Mouse (Mus musculus) left cerebral cortex, adult 8-10 months (tissue): ENCODE data around the gene Sh3gl1. TPM values are rescaled to one million over a fixed set of nuclear protein-coding genes. Genes with fewer than 3 reads are reported as not detected.

ENCODE experiments used
- DNase-seq, 2 experiments: peaks; one replicate each; pipeline ENCODE4 v3.0.0; 2022; ENCODE audit warnings: low spot score in 2 of 2
- total RNA-seq, 4 experiments: library from RNA; stranded (reverse); gene quantifications; 2 replicates each; pipeline ENCODE4 v1.2.4; 2022

The Sh3gl1 gene
- total RNA-seq, 4 experiments from 2014 or later: 31.2 to 36.7 (median 34.0) TPM

- peak; percentile 87 to 98 for DNase-seq
Measured at GRCm38 (mm10) chr17:56040030-56040856, 3.8 kb upstream of the Sh3gl1 start, which contains the start of gene Chaf1a. Gene Chaf1a (plus strand): TSS chr17:56040439.

- no peak for DNase-seq
Measured at GRCm38 (mm10) chr17:56039345-56039744, 2.9 kb upstream of the Sh3gl1 start.

GRCm38 (mm10) chr17:56038583-56039261 is 2.3 kb upstream of the Sh3gl1 start:
- no peak for DNase-seq

DNA sequence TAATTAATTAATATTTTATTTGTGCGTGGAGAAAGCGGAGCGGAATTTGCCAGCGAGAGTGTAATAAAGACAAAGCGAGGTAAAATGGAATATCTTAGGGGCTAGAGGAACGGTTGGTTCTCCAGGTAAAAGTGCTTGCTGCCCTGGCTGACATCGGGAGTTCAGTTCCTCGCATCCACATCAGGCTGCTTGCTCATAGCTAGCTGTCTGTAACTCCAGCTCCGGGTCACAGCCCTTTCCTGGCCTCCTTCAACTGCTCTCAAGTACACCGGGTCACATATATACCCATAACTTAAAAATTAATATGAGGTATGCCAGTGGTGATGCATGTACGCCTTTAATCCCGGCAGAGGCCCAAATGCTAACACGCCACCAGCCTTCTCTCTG is 459 bp upstream of the Sh3gl1 start:
- DNase-seq: no peak

GRCm38 (mm10) chr17:56035216-56035615 is 1.2 kb downstream of the Sh3gl1 start:
- no peak for DNase-seq

DNA sequence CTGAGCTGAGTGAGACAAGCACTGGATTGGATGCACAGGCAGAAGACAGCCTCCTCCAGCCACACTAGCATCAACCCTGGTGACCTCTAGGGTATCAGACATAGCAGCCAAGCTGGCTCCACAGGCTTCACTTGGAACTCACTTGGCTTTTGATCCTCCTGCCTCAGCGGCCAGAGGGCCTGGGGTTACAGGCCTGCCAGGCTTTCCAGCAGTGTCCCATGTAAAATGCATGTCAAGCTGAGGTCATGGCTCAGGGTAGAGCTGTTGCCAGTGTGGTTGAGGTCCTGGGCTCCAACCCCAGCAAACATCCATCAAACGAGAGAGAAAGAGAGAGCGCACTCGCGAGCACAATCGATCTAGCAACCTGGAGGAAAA is 1.7 kb downstream of the Sh3gl1 start:
- no peak for DNase-seq

GRCm38 (mm10) chr17:56034040-56034725 is 2.3 kb downstream of the Sh3gl1 start:
- DNase-seq: no peak

- no peak for DNase-seq
Measured at GRCm38 (mm10) chr17:56032831-56033230, 3.6 kb downstream of the Sh3gl1 start.

DNA sequence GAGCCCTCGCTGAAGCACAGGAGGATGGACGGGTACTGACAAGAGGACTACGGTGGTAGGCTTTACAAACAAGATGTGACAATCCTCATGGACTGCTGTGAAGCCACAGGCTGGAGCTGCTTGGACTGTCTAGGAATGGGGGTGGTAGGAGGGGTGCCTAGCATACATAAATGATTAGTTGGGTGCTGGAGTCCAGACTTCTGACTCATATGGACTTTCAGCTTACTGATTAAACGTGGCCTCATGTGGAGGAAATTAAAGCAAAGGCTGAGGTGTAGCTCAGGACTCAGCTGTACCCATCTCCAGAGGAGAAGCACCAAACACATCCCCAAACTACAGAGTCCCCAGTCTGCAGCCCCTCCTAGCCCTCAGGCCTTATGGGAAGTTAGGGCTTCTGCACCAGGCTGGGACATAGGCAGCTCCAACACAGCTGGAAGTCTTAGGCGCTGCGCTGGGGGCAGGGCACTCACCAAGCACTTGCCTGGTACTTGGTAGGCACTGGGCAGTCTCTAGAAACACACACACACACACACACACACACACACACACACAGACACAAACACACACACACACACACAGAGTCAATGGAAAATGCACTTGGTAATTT is 4.2 kb downstream of the Sh3gl1 start:
- DNase-seq: no peak

DNA sequence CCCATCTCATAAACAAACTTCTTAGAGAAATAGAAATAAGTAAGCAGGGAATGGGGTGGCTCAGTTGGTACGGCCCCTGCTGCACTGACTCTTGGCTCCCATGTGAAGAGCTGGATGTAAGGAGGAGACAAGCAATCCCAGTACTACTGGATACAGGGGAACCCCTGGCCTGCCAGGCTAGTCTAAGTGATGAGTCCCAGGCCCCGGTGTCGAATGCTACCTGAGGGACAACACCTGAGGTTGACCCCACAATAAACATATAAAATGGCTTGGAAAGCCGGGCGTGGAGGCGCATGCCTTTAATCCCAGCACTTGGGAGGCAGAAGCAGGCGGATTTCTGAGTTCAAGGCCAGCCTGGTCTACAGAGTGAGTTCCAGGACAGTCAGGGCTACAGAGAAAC is 5.0 kb downstream of the Sh3gl1 start:
- no peak for DNase-seq

- peak in 1 of 2 experiments; percentile 20 for DNase-seq
Measured at GRCm38 (mm10) chr17:56030919-56031318, 5.5 kb downstream of the Sh3gl1 start.

- no peak for DNase-seq
Measured at GRCm38 (mm10) chr17:56030238-56030870, 6.1 kb downstream of the Sh3gl1 start.

GRCm38 (mm10) chr17:56027801-56028441 is 8.5 kb downstream of the Sh3gl1 start:
- DNase-seq: no peak

DNA sequence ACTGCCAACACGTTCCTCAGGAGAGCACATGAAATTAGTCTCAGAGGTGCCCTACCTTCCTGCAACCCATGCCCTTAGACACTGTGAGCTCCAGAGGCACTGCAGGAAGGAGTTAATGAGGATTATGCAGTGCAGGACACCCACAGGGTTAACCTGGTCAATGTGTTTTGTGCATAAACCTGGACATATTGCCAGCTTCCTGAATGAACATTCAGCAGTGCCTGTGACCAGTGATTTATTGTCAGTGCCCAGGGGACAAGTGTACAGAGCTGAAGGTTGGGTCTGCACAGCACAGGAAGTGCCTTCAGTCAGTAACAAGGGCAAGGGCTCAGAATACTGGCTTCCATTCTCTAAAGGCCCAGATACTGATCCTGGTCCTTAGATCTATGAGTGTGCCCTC is 9.6 kb downstream of the Sh3gl1 start:
- DNase-seq: no peak

GRCm38 (mm10) chr17:56026303-56026702 is 10.1 kb downstream of the Sh3gl1 start:
- no peak for DNase-seq

DNA sequence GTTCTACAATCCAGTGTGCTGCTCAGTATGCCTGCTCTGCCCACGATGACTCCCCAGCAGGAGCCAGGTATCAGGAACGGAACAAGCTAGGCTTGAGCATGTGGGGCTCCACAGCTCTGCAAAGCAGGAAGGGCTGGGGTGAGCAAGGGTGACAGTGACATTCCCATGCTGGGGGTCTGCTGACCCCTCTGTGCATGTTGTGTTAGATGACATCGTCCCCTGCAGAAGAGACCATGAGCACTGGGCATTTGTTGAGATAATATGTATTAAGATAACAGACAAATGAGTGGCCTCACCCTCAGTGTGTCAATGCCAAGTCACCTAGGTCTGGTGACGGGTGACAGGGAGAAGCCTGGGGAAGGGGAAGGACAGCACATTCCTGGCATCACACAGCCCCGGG is 11.5 kb downstream of the Sh3gl1 start:
- DNase-seq: no peak

DNA sequence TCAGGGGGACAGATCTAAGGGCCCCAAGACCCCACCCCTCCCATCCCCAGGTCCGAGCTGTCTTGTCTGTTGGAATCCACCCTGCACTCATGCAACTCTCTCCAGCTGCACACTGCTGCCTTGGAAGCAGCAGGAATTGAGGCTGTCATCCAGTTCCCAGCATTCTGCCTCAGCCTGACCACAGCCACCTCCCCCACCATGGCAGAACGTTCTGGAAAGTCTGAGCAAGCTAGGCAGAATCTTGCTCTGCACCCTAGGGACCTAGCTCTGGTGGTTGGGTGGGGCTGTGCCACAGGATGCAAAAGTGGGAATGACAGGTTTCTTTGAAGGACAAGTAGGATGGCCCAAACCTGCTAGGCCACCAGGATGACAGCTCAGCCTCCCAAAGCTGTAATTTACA is 12.0 kb downstream of the Sh3gl1 start:
- no peak for DNase-seq

GRCm38 (mm10) chr17:56023386-56023785 is 13.0 kb downstream of the Sh3gl1 start:
- DNase-seq: no peak

DNA sequence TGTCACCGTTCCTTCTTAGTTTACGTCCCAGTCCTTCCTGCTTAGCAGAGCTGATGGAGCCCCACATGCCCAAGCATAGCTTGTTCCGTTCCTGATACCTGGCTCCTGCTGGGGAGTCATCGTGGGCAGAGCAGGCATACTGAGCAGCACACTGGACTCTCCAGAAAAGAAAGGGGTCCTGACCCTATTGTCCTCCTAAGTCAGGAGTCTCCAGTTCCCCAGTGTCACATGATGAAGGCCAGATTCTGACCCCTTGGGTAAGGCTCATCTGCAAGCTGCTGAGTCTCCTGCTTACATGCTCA is 13.5 kb downstream of the Sh3gl1 start:
- no peak for DNase-seq

DNA sequence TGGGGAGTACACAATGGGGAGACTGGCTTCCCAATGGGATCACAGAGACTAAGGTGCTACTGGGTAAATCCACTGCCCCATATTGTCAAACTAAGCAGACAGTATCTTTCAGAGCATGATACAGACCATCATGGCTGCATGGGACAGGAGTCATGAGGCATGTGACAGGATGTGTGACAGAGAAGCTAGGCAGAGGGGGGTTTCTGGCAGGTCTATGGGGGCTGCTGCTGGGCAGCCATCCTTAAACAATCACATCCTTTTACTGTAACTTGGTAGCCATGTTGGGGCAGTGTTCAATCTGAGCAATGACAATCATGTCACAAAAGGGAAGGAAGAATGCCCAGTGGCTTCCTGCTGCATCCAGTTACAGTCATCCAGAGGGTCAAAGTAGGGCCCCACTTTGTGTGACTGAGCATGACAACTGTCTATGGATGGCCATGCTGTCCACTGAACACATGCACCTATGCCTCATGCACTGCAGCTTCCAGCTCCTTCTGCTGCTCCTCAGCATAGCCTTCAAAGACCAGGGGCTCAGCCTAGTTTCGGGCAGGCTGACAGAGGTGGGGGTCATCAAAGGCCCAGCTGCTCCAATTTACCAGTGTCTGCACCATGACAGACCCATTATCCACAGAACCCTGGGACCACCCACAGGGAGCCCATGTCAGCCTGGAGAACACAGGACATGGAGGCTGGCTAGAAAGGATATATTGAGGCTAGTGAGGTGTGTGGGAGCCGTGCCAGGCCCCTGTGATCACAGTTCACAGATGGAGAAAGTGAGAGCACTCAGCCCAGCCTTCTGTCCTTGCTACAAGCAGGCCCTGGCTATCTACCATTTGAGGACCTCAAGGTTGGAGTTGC is 14.1 kb downstream of the Sh3gl1 start:
- no peak for DNase-seq
